Mouse (Mus musculus) megakaryocyte, adult 5-6 weeks (primary cell): Measurements from ENCODE around the gene Cops7a. TPM values are rescaled to one million over a fixed set of nuclear protein-coding genes. Genes with fewer than 3 reads are reported as not detected.

Source experiments
- ATAC-seq: 2 replicates; pipeline ENCODE4 v1.8.0; 2016; ENCODE audit warnings: mild to moderate bottlenecking, inconsistent platforms; ENCODE audit not compliant: poor library complexity, severe bottlenecking
- total RNA-seq, 2 experiments: library from RNA; stranded (forward) in 1 of 2; stranded (reverse) in 1 of 2; fragments of 153-499, 151-499 nt in 1 of 2; fragments of 221-1000, 200-1000 nt in 1 of 2; gene quantifications; 2 replicates each; pipeline versions ENCODE4 v1.2.3 to v1.2.4; 2015 to 2017

Cops7a gene
- 35.4 and 37.2 TPM in 2 replicates for total RNA-seq (2015)
- 19.4 and 25.7 TPM in 2 replicates for total RNA-seq (2017)

DNA sequence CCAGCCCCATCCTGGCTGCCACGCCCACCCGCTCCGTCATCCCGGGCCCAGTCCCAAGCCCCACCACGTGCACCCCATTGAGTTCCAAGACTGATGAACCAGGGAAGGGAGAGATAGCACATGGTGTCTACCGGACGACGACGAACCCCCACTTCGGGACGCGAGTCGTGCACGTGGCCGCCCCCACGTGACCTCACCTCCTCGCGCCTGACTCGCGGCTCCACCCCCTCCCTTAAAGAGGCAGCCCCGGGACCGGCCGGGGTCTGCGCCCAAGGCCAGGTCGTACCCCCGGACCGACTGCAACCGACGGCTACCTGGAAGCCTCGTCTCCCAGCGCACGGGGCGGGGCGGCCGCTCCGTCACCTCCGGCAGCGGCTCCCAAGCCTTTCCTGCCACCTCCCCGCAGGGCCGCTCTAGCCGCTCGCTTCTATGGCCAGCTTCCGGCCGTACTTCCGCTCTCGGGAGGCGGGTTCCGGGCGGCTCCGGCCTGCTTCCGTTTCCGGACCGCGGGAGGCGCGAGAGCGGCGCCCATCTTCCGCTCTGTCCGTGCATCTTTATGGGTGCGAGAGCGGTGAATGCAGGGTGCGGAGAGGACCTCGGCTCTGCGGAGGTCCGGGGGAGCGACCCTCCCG is at the start of gene Cops7a:
Gene Cops7a, minus strand, starts transcription at position 451 of the 632 bp plus-strand sequence.
- peak; percentile 94 for ATAC-seq

DNA sequence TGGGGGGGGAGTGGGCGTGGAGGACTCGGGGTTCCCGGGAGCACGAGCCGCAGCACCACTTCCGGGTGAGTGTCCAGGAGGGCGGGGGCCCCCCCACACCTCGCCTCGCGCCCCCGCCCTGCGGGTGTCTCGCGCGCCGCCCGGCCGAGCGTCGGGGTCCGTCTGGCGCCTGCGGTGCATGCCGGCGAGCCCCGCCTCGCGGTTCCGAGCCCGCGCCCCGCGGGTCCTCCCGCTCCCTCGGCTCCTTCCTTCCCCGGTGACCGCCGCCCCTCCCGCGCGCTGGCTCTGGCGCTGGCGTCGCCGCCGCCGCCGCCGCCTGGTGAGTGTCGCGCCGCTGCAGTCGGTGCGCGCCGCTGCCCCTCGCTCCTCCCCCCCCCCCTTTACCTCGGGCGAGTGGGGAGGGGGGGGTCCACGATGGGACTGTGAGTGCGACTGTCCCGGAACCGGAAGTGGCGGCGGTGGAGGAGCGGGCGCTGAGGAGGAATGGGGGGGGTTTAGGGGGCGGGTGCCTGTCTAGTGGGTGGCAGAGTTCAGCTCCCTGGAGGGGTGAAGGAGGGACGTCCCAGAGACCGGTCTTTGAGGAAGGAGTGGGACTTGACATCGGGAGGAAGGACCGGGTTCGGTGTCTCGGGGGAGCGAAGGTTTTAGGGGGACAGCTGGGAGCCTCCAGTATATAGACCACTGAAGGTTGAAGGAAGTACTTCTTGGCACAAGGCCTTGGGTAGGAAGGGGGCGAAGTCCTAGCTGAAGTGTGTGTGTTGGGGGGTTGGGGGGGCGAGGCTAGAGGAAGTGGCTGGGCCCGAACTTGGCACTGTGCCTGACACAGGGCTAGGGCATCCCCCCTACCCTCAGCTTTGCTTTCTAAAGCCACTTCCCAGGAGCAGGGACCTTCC is 44.1 kb upstream of the Cops7a start:
- peak; percentile 61 for ATAC-seq

DNA sequence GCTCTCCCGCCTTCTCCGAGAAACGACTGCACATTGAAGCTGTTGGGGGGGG is 43.6 kb upstream of the Cops7a start, which contains the start of gene Zfp384:
Gene Zfp384, plus strand, starts transcription at position 17 of the 52 bp plus-strand sequence.
- no peak for ATAC-seq

DNA sequence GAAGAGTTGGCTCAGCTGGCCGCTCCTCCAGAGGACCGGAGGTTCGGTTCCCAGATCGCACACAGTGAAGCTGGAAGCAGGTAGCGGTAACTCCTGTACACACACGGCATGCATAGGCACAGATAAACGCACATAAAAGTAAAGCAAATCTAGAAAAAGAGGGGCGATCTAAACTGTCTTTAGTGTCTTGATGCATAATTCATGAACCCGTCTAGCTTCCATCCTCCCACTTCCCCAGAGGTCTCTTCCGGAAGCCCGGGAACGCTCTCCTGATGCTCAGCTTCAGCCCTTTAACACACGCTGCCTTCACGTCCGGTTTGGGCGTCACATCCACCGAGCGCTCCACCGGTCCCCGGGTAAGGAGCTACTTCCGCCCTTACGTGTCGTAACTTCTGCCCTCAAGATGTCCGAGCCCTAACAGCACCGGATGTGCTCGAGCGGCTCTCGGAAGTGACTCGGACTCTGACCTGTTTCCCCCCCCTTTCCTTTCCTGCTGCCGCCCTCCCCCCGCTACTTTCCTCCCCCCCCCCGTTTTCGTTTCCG is 43.3 kb upstream of the Cops7a start:
- ATAC-seq, result peak; percentile 94

DNA sequence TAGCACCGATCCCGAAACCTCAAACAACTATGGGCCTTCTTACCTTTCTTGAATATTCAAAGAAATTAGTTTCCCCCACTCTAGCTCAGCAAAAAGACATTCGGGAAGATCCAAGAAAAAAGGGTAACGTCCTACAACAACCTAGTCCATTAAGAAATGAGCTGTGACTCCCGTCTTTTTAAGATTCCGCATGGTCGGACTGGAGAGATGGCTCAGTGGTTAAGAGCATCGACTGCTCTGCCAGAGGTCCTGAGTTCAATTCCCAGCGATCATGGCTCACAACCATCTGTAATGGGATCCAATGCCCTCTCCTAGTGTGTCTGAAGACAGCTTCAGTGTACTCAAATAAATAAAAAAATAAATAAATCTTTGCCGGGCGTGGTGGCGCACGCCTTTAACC is 42.7 kb upstream of the Cops7a start:
- ATAC-seq, result no peak

DNA sequence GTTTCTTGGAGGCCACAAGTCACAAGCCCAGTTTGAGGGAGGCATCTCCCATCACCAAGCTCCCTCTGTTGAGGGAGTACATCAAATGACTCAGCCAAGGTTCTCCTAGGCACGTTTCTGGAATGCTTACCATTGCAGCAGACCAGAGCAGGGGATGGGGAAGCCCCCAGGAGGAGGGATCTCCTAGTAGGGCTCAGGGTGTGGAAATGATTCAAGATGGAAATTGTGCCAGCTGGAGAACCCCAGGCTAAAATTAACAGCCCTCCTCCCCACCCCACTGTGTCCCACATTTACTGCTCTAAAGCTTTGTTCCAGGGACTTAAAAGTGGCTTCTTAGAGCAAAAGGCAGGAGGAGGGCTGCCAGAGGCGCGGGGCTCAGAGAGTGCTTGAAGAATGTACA is 39.7 kb upstream of the Cops7a start:
- no peak for ATAC-seq

DNA sequence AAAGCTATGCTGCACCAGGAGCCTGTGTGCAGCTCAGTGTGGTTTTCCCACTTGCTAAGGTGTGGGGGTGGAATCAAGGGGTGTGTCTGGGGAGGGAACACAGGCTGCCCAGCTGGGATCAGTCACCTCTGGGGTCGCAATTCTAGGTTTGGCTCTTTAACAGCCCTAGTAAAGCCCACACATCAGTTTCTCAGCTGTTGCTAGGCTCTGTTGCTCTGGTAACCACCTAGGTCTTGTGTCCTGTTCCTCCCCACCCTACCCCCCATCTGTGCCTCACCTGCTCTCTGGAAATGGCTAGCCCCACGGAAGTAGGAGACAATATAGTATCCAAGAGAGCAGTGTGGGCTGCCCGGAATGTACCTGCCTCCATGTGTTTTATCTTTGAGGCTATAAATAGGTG is 38.4 kb upstream of the Cops7a start:
- ATAC-seq, result no peak

DNA sequence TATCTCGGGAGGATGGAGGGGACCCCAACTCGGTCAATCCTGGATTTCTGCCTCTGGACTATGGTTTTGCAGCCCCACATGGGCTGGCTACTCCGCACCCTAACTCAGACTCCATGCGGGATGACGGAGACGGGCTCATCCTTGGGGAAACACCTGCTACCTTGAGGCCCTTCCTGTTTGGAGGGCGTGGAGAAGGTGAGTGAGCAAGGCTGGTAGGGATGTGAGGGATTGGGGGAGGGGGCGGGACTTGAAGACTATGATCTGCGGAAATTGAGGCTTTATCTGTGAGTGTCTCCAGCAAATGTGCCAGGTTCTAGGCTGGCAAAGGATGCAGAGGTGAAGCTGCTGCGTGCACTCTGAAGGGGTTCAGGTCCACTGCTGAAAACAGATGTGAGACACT is 34.2 kb upstream of the Cops7a start:
- no peak for ATAC-seq

DNA sequence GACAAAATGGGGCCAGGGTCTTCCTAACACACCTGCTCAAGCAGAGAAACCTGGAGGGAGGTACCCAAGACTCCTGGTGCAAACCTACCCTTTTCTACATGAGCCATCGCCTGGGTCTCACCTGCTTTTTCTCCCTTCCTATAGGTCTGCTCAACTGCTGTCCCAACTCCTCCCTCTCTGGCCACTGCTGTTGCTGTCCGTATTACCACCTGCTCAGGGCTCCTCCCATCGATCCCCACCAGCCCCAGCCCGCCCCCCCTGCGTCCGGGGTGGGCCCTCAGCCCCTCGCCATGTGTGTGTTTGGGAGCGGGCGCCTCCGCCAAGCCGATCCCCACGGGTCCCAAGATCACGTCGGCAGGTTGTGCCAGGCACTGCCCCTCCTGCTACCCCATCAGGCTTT is 33.8 kb upstream of the Cops7a start:
- ATAC-seq, result no peak

DNA sequence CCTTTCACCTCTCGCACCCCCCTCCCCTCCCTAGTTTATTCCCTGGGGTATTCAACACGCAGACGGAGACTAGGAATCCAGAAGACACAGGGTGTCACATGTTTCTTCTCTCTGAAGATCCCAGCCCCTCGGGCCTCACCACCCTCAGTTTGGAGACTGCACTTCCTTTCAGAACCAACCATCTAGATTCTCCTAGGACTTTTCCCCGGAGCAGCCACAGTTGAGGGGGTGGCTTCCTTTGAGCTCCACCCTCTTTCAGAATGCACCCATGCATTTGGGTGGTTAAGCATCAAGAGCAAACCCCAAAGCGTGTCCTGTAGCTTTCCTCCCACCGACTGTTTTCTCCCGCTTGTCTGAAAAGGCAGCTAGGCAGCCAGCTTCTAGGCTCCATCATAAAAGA is 32.7 kb upstream of the Cops7a start:
- ATAC-seq, result no peak

DNA sequence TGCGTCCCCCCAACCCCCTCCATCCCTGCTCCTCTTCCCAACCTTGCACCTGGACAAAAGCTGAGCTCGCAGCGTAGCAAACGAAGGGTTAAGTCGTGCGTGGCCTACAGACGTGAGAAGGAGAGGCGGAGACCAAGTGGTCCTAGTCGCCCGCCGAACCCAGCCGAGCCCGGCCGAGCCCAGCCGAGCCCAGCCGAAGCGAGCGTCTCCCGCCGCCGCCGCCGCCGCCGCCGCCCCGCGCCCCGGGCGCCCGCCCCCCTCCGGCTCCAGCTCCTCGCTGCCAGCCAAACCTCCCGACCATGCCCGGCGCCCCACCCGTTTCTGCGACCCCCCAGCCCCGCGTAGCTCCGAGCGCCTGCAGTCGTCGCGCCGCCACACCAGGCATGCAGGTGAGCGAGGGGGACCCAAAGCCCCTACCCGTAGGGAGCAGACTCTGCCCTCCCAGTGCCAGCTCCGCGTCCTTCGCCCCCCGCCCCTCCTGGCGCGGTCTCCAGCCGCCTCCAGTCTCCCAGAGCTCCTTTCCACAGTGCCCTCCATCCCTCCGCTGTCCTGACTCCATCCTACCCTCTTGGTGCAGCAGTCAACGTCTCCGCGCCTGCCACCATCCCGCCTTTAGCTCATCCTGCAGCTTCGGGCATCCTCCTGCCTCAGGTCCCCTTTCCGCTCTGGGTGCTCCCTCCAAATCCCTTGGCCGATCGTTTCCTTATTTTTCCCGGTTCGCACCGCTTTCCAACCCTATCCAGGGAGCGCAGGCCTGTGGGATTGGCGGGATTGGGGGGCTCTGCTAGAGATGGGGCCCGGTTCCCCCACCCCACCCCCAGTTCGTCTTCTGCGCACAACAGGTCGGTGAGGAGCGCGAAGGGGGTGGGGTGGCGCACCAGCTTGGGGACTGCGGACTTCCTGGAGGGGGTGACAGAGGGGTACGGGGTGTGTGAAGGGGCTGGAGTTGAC is 31.5 kb upstream of the Cops7a start, which contains the start of gene Pianp:
Gene Pianp, plus strand, starts transcription at position 144 of the 951 bp plus-strand sequence.
- peak; percentile 83 for ATAC-seq

DNA sequence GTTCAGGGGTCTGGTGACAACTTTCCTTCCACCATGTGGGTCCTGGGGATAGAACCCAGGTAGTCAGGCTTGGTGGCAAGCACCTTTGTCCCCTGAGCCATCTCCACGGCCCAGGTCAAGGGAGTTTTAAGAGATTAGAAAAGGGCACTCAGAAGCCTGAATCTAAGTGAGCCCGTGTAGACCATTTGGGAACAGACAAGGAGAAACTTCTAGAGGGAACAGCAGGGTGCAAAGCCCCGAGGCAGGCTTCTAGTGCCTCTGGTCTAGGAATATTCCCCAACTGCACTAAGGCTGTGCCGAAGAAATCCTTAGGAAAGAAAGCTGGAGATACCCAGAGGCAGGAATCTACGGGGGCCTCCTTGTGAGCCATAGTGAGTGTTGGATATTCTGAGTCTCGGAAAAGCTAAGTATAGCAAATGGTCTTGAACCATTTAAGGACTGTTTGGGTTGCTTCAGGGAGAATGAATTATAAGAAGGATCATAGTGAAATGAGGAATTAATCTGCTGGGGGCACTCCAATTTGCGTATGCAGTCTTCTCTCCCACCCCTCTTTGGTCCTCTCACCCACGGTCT is 30.6 kb upstream of the Cops7a start:
- no peak for ATAC-seq

DNA sequence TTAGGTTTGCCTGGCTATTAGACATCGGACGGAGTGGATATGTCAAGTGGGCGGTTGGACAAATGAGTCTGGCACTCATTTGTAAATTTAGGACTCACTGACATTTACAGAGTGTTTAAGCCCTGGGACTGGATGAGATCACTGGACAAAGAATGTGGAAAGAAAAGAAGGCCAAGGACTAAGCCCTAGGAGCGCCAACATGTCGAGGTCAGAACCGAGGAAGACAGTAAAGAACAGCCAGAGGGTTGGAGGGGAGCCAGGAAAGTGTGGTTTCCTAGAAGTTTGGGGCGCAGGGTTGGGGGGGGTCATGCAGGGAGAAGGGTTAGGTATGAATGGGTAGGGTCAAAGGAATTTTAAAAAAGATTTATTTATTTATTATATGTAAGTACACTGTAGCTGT is 29.9 kb upstream of the Cops7a start:
- no peak for ATAC-seq

DNA sequence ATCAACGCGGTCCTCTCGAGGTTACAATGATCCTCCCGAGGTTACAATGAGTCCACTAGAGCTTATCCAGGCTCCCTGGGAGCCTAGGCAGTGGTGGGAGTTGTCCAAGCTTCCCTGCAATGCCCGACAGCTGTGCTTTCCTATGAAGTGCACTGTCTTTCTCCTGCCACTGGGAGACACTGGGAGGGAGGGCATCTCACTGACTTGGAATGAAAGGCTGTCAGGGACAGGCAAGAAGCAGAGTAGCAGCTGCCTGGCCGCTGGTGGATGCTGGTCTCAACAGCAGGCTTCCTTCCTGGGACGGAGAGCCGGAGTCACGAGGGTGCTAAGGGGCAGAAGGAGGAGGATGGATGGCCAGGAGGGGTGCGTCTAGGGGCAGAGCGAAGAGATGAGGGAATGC is 28.5 kb upstream of the Cops7a start:
- no peak for ATAC-seq

DNA sequence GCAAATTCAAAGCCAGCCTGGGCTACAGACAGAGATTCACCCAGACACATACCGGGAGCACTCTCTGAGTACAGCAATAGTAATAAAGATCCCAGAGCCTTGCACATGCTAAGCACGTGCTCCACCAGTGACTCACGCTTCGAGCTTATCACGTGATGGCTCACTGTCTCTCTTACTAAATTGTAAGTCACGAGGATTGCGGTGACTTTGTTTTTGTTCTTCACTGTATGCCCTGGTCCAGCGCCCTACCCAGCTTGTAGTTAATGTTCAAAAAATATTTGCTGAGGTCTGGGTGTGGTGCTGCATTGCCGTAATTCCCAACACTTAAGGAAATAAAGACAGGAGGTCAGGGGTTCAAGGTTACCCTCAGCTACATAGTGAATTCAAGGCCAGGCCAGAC is 28.0 kb upstream of the Cops7a start:
- ATAC-seq, result no peak

DNA sequence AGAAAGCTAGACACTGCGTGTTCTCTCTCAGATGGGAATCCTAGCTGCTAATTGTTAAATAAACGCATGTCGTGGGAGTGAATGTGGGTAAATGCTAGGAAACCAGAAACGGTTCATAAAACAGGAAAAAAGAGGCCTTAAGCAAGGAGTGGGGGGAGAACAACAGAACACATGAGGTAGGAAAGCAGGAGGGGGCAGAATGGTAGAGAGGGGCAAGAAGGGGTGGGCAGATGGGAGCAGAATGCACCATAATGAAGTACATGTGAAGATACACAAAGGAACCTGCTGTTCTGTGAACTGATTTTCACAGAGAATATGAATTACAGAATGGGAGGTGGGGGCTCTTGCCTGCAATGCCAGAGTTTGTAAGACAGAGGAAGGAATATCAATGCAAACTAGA is 26.9 kb upstream of the Cops7a start:
- no peak for ATAC-seq

DNA sequence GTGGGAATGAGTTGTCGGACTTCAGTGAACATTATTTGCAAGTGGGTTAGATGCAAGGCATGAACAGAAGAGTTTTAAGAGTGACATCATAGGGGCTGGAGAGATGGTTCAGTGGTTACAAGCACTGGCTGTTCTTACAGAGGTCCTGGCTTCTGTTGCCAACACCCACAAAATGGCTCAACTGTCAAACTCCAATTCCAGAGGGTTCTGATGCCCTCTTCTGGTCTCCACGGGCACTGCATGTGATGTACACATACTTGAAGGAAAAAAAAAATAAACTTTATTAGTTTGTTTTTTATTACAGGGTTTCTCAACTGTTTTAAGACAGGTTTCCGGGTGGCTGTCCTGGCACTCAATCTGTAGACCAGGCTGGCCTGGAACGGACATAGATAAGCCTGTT is 2.4 kb upstream of the Cops7a start:
- no peak for ATAC-seq

DNA sequence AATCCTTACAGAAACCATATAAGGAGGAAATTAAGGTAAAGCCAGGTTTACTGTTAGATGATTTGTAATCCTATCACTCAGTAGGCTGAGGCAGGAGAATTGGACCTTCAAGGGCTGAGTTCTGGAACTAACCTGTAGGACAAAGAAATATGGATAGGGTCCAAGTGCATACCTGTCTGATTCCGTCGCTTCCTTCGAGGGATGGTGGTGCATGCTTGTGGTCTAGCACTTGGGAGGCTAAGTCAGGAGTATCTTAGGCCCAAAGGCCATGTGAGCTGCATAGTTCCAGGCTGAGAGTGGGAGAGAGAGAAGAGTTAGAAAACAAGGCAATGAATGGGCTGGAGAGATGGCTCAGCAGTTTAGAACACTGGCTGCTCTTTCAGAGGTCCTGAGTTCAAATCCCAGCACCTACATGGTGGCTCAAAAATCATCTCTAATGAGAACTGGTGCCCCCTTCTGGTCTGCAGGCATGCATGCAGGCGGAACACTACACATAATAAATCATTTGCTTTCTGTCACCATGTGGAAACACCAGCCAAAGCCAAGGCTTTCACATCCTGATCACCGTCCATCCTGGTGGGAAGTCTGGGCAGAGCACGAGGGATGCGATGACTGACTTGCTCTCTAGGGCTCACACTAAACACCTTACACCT is 1.3 kb upstream of the Cops7a start:
- no peak for ATAC-seq

DNA sequence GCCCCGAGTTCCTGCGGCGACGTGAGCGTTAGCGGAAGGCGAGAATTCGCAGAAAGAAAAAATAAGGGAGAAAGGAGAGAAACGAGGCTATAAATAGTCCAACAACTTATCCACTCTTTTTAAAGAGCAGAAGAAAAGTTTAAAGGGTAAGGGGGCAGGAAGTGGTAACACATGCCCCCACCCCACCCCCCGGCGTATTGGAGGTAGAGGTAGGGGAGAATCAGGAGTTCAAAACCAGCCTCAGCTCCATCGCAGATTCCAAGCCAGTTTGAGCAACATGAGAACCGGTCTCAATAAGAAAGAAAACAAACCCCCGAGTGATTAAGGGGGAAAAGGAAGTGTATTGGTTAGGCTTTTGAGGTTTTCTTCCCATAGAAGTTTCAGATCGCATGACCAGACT is 409 bp upstream of the Cops7a start:
- no peak for ATAC-seq

DNA sequence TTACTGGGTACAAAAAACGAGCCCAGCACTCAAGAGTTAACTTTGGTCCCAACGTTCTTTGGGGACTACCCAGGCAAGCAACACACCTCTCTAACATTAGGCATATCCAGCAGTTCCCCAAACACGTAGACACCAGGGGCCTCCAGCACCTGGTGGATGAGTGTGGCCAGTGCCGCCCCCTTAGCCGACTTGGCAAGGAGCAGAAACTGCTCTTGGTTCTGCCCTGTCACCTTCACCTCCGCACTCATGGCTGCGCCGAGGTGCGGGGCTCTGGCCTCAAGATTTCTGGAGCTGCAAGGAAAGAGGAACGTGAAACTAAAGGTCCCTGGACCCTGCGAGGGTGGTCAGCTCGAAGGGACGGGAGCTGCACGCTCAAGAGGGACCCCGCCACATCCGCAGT is 700 bp downstream of the Cops7a start:
- peak; percentile 3; the same call in 1 of the 2 replicates for ATAC-seq

DNA sequence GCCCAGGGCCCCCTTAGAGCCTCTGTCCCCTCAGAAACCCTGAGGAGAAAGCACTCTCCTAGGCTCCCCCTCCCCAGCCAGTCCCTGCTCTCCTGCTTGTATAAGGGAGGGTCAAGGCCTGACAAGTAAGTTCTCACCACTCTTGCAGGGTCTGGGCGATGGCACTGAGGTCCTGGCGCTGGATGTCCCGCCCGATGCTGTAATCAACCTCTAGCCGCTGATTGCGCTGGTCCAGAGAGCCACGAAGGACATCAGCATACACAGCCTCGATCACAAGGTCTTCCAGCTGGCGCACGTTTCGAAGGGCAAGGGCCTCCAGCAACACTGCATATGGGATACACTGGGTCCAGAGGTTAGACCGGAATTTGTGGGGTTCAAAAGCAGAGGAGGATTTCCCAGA is 4.3 kb downstream of the Cops7a start:
- ATAC-seq, result no peak
